Mouse (Mus musculus): ENCODE results near the gene Mtx1.

The Mtx1 gene

DNA sequence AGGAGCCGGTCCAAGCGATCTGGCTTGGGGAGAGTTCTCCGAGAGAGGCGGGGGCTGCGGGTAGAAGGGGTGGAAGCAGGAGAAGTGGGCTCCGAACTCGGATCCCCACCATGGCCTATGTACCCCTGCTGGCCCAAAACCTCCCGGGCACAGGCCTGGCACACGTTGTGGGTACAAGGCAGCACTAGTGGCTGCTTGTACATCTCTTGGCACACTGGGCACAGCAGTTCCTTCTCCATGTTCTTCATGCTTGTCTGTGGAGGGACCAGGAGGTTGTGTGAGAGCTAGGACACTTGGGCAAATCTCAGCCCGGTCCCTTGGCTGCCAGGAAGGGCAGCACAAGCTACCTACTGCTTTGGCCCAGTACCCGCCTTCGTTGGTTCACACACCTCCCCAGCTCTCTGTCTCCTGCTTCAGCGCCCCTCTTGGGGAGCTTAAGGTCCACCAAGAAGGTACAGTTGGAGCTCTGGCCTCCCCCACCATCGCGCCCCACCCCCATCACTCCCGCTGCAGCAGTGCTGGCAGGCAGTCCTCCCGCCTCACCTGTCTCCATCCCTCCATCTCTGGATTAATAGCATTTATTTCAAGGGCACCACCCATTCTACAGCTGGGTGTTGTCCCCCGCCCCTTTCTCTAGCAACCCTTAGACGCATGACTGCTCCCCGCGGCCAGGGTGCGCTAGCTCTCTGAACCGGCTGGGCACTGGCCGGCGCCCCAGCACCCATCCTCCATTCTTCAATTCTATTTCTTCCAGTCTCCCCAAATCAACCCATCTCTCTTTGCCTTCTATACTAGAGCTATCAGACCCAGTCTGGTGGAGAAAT lies 17.5 kb upstream of the Mtx1 start:
- in situ Hi-C loops (cut with MboI; ENCODE audit: unreplicated experiment in 2 of 2), result loop anchor here in 1 of 2 experiments (10.0 kb wide), 2 partner anchors 240 to 530 kb away; partner anchors contain the start of gene Ube2q1

- in situ Hi-C loops (cut with MboI; ENCODE audit: unreplicated experiment in 2 of 2), result loop anchor here in 1 of 2 experiments (10.0 kb wide), 2 partner anchors 241 to 531 kb away; partner anchors contain the start of gene Ube2q1
Observed at GRCm38 (mm10) chr3:89243609-89244008, 16.7 kb upstream of the Mtx1 start.

DNA sequence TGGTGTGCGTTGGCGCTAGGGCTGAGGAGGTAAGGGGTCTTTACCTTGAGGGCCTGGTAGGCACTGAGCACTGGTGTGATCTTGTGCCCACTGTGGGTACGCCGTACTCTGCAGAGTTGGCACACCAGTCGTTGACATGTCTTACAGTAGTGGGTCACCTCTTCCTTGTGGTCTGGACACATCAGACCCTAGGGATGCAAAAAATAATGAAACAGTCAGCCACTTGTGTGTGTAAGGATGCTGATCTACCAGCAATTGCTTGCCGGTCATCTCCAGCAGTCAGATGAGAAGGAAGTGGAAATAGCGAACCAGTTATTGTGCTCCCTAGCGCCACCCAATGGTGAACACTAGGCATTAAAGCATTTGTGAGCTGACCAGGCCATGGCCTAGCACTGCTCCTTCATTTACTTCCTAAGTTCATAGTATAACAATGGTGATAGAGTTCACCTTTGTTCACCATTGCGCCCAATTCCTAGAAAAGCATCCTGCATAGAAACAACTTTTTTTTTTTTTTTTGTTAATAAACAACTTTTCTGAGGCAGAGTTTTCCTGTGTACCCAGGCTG lies 15.5 kb upstream of the Mtx1 start:
- in situ Hi-C loops (cut with MboI; ENCODE audit: unreplicated experiment in 2 of 2), result loop anchor here in 1 of 2 experiments (10.0 kb wide), 2 partner anchors 242 to 532 kb away; partner anchors contain the start of gene Ube2q1

GRCm38 (mm10) chr3:89238494-89238893 lies 11.6 kb upstream of the Mtx1 start:
- in situ Hi-C loops (cut with MboI; ENCODE audit: unreplicated experiment in 2 of 2), result no loop called here

GRCm38 (mm10) chr3:89237682-89238081 lies 10.8 kb upstream of the Mtx1 start:
- in situ Hi-C loops (cut with MboI; ENCODE audit: unreplicated experiment in 2 of 2), result no loop called here

DNA sequence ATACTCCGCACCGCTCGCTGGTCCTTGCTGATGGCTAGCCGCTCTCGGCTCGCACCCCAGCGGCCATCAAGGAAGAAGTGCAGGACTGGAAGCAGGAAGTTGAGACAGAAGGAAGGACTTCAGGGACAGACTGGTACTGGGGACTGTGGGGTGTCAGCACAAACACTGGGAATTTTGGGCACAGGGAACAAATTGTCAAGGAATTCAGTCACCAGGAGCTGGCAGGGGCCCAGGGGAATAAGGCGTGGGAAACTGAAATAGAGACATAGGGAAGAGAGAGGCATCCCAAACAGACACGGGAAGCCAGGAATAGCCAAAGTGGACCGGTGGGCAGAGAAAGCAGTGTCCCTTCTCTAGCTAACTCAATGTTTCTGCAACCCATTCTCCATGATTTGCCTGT lies 9.6 kb upstream of the Mtx1 start:
- in situ Hi-C loops (cut with MboI; ENCODE audit: unreplicated experiment in 2 of 2), result no loop called here

- in situ Hi-C loops (cut with MboI; ENCODE audit: unreplicated experiment in 2 of 2), result no loop called here
Observed at GRCm38 (mm10) chr3:89233562-89234110, 6.7 kb upstream of the Mtx1 start.

- in situ Hi-C loops (cut with MboI; ENCODE audit: unreplicated experiment in 2 of 2), result no loop called here
Observed at GRCm38 (mm10) chr3:89232614-89233013, 5.7 kb upstream of the Mtx1 start.

DNA sequence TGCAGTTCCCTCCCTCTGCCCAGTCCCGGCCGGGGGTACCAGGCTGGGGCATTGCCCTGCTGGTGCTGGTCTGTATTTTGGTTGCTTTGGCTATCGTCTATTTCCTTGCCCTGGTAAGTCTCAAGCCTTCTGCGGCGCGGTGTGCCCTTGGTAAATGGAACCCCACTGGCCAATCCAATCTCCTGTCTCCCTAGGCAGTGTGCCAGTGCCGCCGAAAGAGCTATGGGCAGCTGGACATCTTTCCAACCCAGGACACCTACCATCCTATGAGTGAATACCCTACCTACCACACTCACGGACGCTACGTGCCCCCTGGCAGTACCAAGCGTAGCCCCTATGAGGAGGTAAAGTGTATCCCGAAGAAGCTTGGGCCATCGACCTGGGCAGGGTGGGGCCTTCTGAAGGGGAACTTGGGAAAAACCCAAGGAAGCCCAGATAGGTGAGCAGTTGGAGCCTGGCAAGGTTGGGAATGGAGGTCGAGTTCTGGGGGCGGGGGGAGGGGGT lies 4.9 kb upstream of the Mtx1 start:
- in situ Hi-C loops (cut with MboI; ENCODE audit: unreplicated experiment in 2 of 2), result no loop called here

DNA sequence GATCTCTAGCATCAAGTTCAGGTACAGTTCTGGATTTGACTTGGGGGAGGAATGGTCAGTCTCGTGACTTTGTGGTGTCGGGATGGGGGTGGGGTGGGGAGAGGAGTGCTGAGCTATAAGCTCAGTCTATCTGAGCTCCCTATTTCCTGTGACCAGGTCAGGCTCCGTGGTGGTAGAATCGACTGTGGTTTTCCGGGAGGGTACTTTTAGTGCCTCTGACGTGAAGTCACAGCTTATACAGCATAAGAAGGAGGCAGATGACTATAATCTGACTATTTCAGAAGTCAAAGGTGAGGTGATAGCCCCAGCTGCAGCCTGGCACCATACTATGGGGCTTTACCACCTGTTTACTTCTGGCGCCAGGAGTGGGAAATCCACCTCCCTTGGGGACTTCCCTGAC lies 4.5 kb upstream of the Mtx1 start:
- in situ Hi-C loops (cut with MboI; ENCODE audit: unreplicated experiment in 2 of 2), result no loop called here

GRCm38 (mm10) chr3:89230561-89230960 lies 3.7 kb upstream of the Mtx1 start:
- in situ Hi-C loops (cut with MboI; ENCODE audit: unreplicated experiment in 2 of 2), result no loop called here

- in situ Hi-C loops (cut with MboI; ENCODE audit: unreplicated experiment in 2 of 2), result loop anchor here in 1 of 2 experiments (10.0 kb wide), 1 partner anchor 284 kb away; no protein-coding TSS in a partner anchor
Observed at GRCm38 (mm10) chr3:89229276-89229675, 2.4 kb upstream of the Mtx1 start.

DNA sequence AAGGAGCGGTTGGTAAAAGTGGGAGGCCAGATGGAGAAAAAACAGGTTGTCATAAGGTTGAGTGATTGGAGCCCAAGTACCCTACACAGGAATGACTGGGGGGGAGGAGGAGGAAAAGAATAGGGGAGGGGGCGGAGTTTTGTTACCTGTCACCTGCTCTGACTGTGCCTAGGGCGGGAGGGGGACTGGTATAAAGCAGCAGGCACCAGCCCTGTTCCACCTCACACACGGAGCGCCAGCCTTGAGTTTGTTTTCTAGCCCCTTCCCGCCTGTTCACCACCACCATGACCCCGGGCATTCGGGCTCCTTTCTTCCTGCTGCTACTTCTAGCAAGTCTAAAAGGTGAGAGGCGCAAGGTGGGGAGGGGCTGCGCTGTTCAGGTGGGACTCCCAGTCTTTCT lies 1.9 kb upstream of the Mtx1 start, which contains the start of gene Muc1:
Muc1 (plus strand) TSS at position 222 of the 400 bp plus-strand sequence.
- in situ Hi-C loops (cut with MboI; ENCODE audit: unreplicated experiment in 2 of 2), result loop anchor here in 1 of 2 experiments (10.0 kb wide), 1 partner anchor 284 kb away; no protein-coding TSS in a partner anchor

DNA sequence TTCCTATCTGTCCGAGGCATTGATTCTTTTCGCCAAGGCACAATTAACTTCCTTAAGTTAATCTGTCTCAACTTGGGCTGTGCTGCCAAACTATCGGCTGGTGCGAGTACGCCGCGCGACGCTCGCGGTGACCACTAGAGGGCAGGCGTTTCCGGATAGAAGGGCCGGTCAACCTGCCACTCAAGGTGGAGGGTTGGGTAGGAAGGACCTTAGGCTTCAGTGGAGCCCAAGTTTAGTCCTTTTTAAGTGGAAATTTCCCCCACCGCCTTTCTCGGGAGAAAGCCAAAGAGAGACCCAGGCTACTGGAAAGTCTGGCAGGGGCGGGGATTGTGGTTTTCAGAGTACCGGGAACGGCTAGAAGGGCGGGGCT lies 1.3 kb upstream of the Mtx1 start:
- in situ Hi-C loops (cut with MboI; ENCODE audit: unreplicated experiment in 2 of 2), result loop anchor here in 1 of 2 experiments (10.0 kb wide), 1 partner anchor 283 kb away; no protein-coding TSS in a partner anchor

GRCm38 (mm10) chr3:89227307-89228179 lies 655 bp upstream of the Mtx1 start:
- in situ Hi-C loops (cut with MboI; ENCODE audit: unreplicated experiment in 2 of 2), result loop anchor here in 1 of 2 experiments (10.0 kb wide), 1 partner anchor 283 kb away; no protein-coding TSS in a partner anchor

DNA sequence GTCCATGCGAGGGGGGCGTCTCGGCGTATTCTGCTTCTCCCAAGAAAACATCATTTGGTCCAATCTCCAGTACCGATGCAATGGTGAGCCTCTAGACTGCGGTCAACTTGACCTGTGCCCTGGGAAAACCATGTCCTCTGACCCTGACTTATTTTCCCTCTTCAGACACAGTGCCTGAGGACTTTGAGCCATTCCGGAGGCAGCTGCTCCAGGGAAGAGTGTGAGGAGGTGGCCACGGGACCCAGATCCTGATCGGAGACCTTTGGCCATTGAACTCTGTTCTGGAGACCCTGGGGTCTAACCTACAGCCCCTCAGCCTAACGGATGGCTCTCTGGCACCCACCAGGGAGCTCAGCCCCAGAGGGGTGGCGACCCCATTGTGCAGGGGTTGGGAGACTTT lies 527 bp downstream of the Mtx1 start:
- in situ Hi-C loops (cut with MboI; ENCODE audit: unreplicated experiment in 2 of 2), result loop anchor here in 1 of 2 experiments (10.0 kb wide), 1 partner anchor 282 kb away; no protein-coding TSS in a partner anchor

DNA sequence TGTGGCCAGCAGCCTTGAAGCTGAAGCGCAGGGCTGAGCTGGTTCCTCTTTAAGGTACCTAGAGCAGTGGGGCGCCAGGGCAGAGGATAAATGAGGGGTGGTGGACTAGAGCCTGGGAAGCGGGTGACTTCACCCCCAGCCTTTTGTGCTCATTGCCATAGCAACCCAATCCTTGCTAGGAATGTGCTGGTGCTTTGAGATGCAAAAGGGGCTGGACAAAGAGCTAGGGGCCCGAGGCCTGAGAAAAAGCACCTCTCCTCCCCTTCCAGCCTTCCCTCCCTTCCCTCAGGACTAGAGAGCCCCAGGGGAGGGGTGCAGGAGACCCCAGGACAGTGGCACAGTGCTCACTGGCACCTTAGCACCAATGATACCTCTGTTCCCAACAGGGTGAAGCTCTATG lies 970 bp downstream of the Mtx1 start:
- in situ Hi-C loops (cut with MboI; ENCODE audit: unreplicated experiment in 2 of 2), result loop anchor here in 1 of 2 experiments (10.0 kb wide), 1 partner anchor 281 kb away; no protein-coding TSS in a partner anchor

DNA sequence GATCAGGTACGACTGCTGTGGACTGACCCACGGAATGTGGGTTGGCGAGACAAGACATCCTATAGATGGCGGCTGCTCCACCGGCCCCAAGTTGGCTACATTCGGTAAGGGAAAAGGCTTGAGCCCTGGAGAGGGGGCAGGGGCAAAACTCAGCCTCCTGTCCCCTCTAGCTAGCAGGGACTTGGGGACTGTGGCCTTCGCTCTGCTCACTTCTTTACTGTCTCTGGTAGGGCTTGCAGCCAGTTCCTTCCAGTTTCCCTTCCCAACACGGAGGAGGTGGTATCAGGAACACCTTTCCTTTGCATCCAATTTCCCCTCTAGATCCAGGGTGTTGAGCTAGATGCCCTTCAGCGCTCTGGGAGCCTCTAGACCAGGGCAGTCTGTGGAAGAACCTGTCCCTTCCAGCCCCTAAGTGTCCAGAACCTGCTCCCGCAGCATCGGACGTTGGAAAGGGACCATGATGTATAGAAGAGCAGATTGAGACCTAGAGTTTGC lies 1.5 kb downstream of the Mtx1 start:
- in situ Hi-C loops (cut with MboI; ENCODE audit: unreplicated experiment in 2 of 2), result loop anchor here in 1 of 2 experiments (10.0 kb wide), 1 partner anchor 281 kb away; no protein-coding TSS in a partner anchor

- in situ Hi-C loops (cut with MboI; ENCODE audit: unreplicated experiment in 2 of 2), result loop anchor here (10.0 to 25.0 kb wide), 2 partner anchors 280 to 537 kb away; partner anchors contain the start of gene Khdc4 (in 1 of the 2)
Observed at GRCm38 (mm10) chr3:89224796-89225195, 2.1 kb downstream of the Mtx1 start.

Data from v-Abl transformed pro-B cells (cell line).